Mouse (Mus musculus): ENCODE measurements around the gene Raet1e. TPM values are rescaled to one million over a fixed set of nuclear protein-coding genes. Genes with fewer than 3 reads are reported as not detected.

Raet1e gene
- not detected in 2 replicates for polyA plus RNA-seq (2021; fragmentation: Nextera tagmentation)
- long read RNA-seq, experiment 1 = 0 reads
- long read RNA-seq, experiment 2 = 0 reads

DNA sequence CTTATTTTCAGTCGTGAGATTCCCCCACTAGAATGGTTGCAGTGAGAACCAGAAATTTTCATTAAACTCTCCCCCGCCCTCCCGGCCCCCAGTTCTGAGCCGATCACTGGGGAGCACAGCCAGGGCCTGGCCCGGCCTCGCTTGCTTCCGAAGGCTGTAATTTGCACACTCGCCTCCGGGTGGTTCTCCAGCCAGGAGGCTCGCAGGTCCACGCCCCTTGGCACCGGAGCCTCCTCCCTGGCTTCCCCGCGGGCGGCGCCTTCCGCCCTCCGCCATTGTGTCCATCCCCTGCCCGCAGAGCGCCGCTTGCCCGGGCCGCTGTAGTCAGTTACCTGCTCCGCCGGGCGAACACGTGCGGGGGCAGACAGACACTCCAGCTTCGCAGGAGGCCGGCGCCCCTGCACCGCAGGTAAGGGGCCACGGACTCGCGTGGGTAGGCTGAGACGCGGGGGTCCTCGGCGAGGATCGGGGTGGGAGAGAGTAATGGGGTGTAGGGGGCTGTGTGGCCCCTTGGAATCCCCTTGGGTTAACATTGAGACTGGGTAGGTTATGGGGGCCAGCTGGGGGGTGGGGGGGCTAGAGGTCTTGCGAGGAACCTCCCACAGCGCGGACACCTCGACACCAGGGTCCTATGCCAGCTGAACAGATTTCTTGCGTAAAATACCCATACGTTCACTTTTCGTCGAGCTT lies at the start of gene Raet1e, which contains the start of gene H60b:
Gene Raet1e, plus strand, starts transcription at position 260 of the 690 bp plus-strand sequence.
Gene H60b, plus strand, starts transcription at position 277 of the 690 bp plus-strand sequence.

DNA sequence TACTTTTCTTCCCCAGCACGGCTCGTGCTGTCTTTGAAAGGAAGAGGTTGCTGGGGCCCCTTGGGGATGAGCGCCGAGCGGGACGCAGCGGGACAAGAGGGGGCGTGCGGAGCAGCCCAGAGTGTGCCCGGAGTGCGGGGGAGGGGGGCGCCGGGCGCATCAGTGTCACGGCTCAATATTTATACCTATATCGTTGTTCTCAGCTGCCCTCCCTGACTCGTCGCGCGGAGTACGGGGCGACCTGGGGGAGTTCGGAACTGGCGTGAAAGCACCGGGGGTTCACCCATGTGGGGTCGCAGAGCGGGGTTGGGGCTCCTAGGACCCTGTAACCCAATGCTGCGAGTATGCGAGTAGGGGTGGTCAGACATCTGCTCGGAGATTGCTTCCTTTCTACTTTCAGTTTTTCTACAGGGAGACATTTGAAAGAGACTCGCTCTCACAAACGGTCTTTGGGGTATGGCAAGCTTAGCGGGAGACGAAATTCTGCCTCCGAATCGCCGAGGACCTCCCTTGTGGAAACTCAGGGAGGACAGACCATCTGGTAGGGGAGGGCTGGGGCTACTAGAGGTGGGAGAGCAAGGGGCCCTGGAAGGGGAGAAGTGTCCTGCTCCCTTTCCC lies 9.2 kb upstream of the Raet1e start, which contains the start of gene E030030I06Rik:
Gene E030030I06Rik, minus strand, starts transcription at position 198 of the 618 bp plus-strand sequence.

DNA sequence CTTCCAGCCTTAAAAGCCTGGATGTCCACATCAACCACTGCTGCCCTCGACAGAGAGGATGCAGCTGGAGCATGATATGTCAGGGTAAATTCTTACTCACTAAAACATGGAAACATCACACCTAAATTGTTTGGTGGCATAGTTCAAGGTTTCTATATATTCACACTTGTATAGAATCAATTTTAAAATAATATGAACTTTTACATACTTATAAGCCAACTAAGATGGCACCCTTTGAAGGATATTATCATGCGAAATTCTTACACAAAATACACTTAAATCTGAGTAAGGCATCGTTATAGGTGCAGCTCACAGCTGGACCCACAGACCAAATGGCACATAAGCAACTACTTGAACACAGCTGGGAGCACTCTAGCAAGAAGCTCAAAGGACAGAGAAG lies 201.9 kb downstream of the Raet1e start, which contains the start of gene Raet1d:
Gene Raet1d, plus strand, starts transcription at position 301 of the 400 bp plus-strand sequence.

Other genes with a start within 250 kb of the Raet1e start
- not detected in 2 replicates for gene 4930444G20Rik, start 90.5 kb upstream of the Raet1e start, polyA plus RNA-seq (2021; fragmentation: Nextera tagmentation)
- gene E030030I06Rik, start 9.3 kb upstream of the Raet1e start, polyA plus RNA-seq (2021; fragmentation: Nextera tagmentation) = 0.67 and 1.7 TPM in 2 replicates
- gene H60b, start within 50 bp of the Raet1e start, polyA plus RNA-seq (2021; fragmentation: Nextera tagmentation) = not detected in 2 replicates
- gene Raet1d, start 202.0 kb downstream of the Raet1e start, polyA plus RNA-seq (2021; fragmentation: Nextera tagmentation) = not detected in 2 replicates

Measured in layer of hippocampus, adult 6 months (tissue).